Mouse (Mus musculus): ENCODE results near the gene Arid5a. TPM values are rescaled to one million over a fixed set of nuclear protein-coding genes. Genes with fewer than 3 reads are reported as not detected.

Arid5a gene
- polyA plus RNA-seq (2017; shearing (Covaris generic)) = 158 TPM

DNA sequence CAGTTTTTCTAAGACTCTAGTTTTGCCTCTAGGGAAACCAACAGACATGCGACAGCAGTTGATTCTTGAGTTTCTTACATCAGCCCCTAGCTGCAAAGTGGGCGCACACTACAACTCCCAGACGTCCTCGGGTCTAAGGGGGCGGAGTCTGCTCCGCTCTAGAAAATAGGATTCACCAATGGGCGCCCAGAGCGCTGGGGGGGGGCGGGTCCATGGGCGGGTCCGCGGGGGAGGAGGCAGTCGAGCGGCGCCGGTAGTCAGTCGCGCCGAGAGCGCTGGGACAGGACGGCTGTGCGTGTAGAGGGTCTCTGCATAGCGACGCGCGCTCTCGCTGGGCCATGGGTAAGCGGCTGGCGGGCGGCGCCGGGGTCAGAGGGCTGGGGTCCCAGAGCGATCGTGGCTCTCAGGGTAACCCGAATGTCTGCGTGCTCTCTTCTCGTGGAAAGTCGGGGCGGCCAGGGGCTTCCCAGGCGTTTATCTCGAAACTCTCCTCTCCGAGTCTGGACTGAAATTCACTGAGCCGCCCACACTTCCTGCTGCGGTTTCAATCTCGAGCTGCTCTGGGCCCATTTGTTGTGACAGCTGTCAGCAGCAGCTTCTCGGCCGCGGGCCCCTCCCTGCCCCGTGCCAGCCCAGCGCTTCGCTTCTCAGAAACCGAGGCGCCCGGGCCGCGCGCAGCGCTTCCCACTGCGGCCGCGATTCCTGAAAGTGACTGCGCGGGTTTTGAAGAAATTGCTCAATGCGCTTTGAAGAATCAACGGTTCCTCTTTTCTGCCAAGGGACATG is at the start of gene Arid5a:
TSS of gene Arid5a (plus strand) at position 239 of the 786 bp plus-strand sequence.

DNA sequence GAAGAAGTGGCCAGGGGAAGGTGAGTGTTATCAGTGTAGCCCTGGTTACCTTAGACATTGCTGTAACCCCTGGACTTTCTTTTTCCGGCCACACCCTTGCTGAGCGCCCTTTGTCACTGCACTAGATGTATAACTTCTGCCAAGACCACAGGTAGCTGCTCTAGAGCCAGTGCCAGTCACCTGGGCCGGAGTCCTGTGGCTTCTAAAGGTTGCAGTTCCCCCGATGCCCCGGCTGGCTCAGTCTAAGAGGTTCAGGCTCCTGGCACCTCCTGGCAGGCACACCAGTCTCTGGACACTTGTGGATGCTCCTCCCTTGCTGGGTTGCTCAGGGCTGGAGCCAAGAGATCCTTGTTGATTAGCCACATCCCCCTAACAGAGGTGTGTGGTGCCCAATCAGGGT is 33.1 kb upstream of the Arid5a start, which contains the start of gene Neurl3:
TSS of gene Neurl3 (minus strand) at position 225 of the 400 bp plus-strand sequence.

DNA sequence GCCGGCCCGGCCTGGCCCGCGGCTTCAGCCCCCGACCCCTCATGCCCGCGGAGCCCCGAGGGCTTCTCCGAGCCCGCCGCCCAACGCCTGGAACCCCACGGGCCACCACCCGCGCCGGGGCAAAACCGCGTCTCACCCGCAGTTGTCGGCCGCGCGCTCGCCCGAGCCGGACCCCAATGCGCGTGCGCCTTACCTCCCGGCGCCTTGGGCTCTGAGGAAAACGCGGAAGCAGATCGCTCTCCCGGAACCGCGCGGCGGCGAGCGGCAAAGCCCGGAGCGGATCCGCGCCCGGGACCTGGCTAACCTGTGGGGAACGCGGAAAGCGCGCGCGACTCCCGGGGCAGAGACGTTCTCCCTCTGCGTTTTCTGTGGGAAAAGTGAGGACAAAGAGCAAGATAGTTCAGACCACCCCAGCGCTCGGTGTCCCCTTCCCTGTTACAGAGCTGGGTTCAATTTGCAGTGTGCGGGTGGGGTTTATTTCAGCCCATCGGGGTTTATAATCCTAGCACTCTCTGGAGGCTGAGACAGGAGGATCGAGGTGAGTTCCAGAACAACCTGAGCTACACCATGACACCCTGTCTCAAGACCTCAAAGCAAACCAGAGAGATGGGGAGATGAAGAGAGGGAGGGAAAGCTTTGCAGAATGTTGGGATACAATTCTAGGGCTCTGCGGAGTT is 61.6 kb downstream of the Arid5a start, which contains the start of gene Kansl3:
TSS of gene Kansl3 (minus strand) at position 213 of the 677 bp plus-strand sequence.

DNA sequence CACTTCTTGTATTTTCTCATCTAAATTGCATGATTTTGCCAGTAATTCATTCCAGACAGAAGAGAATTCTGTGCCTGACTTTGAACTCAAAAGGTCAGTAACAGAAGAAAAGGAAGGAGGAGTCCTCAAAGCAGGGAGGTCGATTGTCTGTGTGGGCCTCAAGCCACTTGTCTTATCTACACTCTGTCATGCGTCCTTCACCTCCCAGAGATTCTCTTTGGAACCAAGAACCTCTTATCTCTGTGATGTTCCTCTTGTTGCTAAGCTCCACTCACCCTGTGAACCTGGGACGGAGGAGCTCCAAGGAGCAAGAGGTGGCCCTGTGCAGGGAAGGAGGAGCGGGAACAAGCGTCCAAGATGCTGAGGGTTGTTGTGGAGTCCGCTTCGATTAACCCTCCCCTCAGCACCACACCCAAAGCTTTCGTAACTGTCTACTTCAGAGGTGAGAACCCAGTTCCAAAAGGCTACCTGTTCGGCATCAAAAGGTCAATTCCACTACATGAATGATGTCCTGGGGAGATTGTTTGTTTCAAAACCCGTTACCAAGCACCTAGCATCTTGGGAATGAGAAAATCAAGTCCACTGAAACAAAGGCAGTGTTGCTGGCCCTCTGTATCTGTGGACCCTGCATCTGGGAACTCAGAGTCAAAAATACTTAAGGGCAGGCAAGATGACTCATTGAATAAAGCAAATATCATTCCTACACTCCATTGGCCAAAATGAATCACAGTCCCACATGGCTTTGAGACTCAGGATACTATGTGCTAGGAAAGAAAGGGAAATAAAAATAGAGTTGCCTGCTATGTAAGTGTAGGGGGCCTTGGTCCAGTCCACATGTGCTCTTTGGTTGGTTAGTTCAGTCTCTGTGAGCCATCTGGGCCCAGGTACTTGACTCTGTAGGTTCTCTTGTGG is 64.7 kb downstream of the Arid5a start, which contains the start of gene Fer1l5:
TSS of gene Fer1l5 (plus strand) at position 358 of the 912 bp plus-strand sequence.

Other genes starting within 250 kb of the Arid5a start
- gene Hs6st1, start 239.3 kb upstream of the Arid5a start, polyA plus RNA-seq (2017; shearing (Covaris generic)) = 1.3 TPM
- gene Uggt1, start 63.0 kb upstream of the Arid5a start, polyA plus RNA-seq (2017; shearing (Covaris generic)) = 70.9 TPM
- gene Neurl3, start 33.1 kb upstream of the Arid5a start, polyA plus RNA-seq (2017; shearing (Covaris generic)) = 144 TPM
- gene Kansl3, start 61.4 kb downstream of the Arid5a start, polyA plus RNA-seq (2017; shearing (Covaris generic)) = 71.1 TPM
- gene Fer1l5, start 64.6 kb downstream of the Arid5a start, polyA plus RNA-seq (2017; shearing (Covaris generic)) = 1.5 TPM
- 36.5 TPM for gene Lman2l, start 137.5 kb downstream of the Arid5a start, polyA plus RNA-seq (2017; shearing (Covaris generic))
- gene Cnnm4, start 163.9 kb downstream of the Arid5a start, polyA plus RNA-seq (2017; shearing (Covaris generic)) = 2.2 TPM
- gene Cnnm3, start 204.1 kb downstream of the Arid5a start, polyA plus RNA-seq (2017; shearing (Covaris generic)) = 3.3 TPM
- gene Ankrd23, start 229.2 kb downstream of the Arid5a start, polyA plus RNA-seq (2017; shearing (Covaris generic)) = 28.9 TPM
- gene Gm42417, start 231.7 kb downstream of the Arid5a start, polyA plus RNA-seq (2017; shearing (Covaris generic)) = not detected
- gene Ankrd39, start 239.7 kb downstream of the Arid5a start, polyA plus RNA-seq (2017; shearing (Covaris generic)) = 46.5 TPM